Mouse (Mus musculus) adrenal gland, adult 2 months (tissue): ENCODE results near the gene Pdcd2l. TPM values are rescaled to one million over a fixed set of nuclear protein-coding genes. Genes with fewer than 3 reads are reported as not detected.
A peak's percentile ranks its signal among the peaks of the same experiment; 100 is the strongest.

Experiments used
- DNase-seq: peaks from one replicate; pipeline ENCODE4 v3.0.0; 2021
- long read RNA-seq: library from polyadenylated mRNA; stranded (forward); transcript quantifications from one replicate; pipeline ENCODE4 v2.0.0, GENCODE M21; 2021
- polyA plus RNA-seq: library from polyadenylated mRNA; depleted of rRNA; stranded (reverse); fragments of >200 nt; gene quantifications from 2 replicates; pipeline ENCODE4 v1.2.3, GENCODE M21; 2012; rRNA removed
- total RNA-seq, 2 experiments: library from RNA; stranded (reverse); gene quantifications; 2 replicates each; pipeline ENCODE4 v1.2.3; 2021

Pdcd2l gene
- total RNA-seq (10 to 100 TPM; 15.4 to 24.4 TPM), polyA plus RNA-seq (27.9 and 31.1 TPM in 2 replicates)
- long read RNA-seq, transcript Pdcd2l-201 (7 exons, 1,295 nt), result major isoform, 17 of 35 reads
- long read RNA-seq, partial matches to known transcripts, result 9 of 35 reads
- long read RNA-seq, other reads (novel, unspliced or antisense), result 7 of 35 reads

DNA sequence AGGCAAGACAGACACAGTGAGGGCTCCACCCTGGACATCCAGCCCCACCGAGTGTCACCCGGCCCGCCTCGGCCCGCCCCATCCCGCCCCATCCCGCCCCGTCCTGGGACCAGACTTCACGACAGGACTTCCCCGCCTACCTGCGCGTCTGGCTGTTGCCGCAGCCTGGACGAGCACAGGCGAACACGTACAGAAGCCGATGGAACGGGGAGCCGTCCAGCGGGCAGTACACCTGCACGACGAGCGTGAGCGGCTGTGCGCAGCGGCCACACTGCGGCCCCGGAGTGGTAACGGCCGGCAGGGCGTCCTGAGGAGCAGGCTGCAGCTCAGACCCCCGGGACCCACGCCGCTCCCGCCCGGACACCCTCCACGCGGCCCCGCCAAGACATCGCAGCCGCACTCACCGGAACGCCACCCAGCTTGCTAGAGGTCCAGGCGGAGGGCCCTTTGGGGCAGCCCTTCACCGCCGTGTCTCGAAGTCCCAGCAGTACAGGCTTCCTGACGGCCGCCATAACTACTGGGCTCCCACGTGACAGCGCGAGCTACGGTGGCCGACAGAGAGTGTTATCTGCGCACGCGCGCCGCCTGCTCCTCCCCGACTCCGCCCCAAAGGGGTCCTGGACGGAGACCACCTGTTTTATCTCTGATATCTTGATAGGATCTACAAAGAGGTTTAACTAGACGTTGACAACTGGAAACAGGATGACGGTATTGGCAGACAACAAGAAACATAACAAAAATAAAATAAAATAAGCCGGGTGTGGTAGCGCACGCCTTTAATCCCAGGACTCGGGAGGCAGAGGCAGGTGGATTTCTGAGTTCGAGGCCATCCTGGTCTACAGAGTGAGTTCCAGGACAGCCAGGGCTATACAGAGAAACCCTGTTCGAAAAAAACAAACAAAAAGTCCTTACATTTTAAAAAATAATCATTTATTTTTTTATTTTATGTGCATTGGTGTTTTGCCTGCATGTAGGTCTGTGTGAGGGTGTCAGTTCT is at the start of gene Pdcd2l:
TSS of gene Pdcd2l (minus strand) at position 530 of the 997 bp plus-strand sequence.
- peak; percentile 95 for DNase-seq

DNA sequence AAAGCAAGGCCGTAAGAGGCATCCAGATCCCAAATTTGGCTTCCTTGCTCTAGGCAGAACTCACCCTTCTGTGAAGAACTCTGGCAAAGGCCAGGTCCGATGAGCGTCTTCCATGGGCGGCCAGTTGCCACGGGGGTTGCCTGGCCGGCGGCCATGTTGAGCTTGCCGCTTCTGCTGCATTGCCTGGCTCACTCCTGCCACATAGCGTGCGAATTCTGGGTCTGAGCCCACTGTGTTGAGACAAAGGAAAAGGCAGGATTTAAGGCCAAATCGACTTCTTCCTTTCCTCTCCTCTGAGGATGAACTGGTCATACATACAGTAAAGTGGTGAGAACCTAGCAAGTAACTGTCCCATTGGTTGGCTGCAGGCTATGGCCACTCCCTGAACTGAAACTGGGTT is 45.7 kb upstream of the Pdcd2l start:
- DNase-seq, result no peak

DNA sequence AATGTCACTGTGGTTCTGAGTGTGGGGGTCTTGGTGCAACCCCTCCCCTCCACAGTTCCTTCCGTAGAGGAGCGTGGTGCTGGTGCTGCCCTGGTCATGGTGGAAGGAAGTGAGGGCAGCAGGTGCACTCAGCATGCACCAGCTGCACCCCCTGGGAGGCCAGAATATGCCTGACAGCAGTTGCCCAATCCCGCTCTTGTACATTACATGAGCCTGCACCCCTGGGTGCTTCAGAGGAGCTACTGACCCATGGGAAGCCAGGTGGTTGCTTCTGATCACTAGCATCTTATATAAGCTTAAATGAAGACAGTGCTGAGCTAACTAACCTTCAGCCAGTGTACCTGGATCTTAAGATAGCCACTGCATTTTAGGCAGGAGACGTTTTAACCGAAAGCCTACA is 41.6 kb upstream of the Pdcd2l start:
- DNase-seq, result no peak

DNA sequence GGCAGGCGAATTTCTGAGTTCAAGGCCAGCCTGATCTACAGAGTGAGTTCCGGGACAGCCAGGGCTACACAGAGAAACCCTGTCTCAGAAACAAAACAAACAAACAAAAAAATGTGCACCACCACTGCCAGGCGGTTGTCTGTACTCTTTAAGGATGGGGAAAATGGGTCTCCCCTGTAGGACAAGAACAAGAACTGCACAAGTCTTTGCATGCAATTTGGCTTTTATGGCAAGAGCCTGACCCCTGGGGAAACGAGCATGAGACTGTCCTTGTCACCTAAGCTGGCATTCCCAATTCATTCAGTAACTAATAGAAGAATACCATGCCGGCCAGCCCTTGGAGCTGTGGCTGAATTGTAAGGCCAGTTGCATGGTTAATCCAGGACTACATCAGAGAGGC is 39.1 kb upstream of the Pdcd2l start:
- DNase-seq, result no peak

DNA sequence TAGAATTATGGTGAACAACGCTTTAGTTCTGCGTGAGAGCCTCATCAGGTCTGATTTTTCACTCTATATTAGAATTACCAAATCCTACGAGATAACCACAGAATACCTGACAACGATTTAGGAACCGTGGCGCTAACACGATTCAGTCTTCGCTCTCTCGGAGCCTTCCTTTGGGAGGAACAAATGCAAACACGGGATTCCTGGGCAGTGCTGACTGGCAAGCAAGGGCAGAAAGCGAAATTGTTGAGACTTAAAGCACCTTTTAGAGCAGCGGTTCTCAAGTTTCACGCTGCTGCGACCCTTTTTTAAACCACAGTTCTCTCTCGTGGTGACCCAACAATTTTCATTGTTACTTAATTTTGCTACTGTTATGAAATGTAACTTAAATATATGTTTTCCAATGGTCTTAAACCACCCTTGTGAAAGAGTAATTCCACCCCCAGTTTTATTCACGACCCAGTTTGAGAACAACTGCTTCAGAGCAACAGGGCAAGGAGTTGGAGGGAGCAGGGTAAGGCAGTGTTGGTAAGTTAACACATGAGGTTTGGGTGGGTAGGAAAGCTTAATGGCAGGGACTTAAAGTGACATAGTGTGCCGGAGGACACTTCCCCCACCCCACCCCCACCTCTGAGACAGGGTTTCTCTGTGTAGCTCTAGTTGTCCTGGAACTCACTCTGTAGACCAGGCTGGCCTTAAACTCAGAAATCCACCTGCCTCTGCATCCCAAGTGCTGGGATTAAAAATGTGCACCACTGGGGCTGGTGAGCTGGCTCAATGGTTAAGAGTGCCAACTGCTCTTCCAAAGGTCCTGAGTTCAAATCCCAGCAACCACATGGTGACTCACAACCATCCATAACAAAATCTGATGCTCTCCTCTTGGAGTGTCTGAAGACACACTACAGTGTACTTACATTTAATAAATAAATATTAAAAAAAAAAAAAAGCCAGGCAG is 38.4 kb upstream of the Pdcd2l start:
- DNase-seq, result no peak

DNA sequence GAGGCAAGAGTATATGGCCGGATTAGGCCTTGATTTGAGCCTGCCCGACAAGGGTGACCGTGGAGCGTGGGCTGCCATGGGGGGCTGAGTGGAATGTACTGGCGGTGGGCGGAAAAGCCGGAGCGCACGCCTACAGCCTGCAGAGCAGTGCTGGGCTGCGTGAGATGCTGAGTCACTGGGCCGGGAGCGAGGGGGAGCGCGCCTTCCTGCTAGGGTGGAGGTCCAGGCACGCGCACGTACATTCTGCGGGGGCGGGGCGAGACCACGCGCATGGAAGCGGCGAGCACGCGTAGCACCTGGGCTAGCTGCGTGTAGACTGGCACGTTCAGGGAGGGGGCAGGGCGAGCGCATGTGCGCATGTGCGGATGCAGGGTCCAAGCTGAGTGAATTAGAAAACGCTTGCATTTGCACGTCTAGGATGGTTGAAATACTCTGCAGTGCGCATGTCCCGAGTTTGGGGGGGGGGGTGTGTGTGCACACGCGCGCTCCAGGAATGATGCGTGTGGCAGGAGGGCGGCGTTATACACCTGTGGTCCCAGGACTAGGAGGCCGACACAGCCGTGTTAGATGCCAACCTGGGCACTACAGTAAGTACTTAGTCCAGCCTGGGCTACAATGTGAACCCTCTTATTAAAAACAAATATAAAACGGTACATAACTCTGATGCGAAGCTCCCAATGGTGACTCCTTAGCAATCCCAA is 37.6 kb upstream of the Pdcd2l start:
- peak; percentile 100 for DNase-seq

DNA sequence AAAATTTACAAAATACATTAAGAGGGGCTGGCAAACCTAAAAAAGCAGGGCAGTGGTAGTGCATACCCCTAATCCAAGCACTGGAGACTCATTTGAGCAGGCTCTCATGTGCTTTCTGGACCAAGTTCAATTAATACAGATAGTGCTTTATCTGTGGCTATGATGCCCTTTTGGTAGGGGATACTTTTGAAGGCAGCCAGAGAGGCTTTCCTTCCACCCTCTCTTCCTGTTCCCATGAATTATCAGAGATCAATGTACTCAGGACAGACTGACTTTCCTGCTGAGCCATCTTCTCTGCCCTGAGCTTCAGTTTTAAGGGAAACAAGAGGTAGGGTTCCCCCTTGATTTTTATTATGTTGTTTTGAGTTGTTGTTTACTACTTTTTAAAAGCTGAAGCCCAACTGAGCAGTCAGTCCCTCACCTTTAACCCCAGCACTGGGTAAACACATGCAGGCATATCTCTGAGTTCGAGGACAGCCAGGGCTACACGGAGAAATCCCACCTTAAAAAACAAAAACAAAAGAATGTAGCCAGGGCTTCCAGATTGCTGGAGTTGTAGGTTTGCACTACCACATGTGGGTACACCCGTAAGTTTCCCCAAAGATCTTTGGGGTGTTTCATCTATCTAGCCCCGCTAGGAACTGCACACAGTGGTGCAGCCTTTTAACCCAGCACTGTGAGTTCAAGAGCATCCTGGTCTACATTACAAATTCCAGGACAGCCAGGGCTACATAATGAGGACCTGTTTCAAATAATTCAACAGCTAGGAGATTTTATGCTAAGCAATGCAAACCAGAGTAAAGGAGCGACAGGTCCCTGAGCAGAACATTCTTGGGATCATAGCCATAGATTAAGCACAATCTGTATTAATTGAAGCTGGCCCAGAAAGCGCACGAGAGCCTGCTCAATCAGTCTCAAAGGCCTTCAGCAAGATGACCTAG is 36.6 kb upstream of the Pdcd2l start:
- no peak for DNase-seq

DNA sequence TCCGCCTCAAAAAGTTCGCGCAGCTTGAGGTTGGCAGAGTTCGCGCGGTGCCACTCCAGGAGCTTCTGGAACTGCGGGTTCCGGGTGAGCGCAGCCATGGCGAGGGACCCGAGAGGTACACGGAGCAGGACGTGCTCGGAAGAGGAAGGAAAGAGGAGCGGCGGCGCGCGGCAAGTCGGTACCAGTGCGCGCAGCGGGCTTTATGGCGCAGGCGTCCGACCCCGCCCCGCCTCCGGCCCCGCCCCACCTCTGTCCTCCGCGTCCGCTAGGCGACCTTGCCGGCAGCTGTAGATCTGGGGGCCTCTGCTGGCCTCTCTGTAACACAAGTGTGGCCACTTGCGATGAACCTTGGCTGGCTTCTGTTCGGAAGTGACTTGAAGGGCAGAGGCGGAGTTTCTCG is 33.7 kb upstream of the Pdcd2l start, which contains the start of gene Gpi1:
TSS of gene Gpi1 (minus strand) at position 221 of the 400 bp plus-strand sequence.
- peak; percentile 89 for DNase-seq

DNA sequence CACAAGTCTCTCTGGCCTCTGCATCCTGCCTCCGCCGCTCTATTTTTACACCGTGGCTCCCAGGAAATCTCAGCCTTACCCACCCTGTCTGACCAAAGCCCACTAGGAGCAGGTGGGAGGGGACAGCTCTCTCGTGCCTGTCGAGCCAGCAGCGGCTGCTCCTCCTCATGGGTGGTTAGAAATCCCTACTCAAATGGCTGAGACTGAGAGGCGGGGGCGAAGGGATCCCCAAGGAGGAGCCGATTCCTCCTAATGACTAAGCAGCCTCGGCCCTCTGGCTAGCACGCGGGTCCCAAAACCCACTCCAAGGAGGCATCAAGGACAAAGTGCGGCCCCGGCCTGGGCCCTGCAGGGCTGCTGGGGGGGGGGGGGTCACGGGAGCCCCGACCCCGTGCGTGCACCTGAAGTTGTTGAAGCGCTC is 33.2 kb upstream of the Pdcd2l start:
- DNase-seq, result peak; percentile 68

DNA sequence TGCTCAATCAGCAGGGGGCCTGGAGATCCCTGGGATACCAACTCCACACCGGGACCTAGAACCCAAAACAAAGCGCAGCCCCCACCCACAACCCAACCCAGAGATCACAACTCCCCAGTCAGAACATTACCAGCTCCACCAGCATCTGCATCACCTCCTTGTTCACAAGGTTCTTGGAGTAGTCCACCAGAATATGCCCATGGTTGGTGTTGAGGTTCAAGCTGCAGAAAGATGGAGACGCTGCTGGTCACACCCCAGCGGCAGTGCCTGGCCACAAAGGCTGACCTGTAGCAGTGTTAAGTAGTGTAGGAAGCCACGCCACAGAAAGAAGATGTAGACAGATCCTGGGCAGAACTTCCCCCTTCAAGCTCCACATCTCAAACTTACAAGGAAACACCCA is 32.7 kb upstream of the Pdcd2l start:
- DNase-seq, result no peak

DNA sequence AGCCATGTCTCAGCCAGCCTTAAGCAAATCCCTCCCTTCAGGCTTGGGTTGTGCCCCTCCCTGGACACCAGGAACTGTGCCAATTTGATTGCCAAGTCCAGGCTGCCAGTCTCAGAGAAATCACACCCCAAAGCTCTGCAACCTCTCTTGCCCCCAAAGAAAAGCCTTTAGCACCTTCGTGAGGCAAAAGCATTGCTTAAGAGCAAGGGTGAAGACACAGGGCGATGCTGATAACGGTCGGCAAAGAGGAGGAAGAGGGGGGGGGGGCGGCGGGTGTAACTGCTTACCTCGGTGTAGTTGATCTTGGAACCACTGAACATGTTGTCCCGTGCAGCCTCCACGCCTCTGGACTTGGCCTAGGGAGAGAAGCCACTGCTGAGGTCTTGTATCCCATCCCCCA is 32.2 kb upstream of the Pdcd2l start:
- no peak for DNase-seq

DNA sequence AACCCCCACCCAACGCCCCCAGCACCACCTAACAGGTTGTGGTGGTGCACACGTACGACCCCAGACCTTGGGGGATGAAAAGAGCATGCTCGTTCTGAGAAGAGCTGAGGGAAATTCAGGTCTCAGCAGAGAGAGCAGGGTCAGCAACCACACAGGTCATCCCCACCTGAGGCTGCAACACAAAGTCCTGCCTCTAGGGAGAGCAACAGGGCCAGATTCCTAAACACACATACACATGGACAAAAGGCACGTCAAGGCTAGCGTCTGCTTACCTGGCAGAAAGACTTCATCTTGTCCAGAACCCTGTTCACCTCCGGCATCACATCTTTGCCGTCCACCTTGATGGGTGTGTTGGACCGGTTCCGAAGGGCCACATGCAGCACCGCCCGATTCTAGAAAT is 30.4 kb upstream of the Pdcd2l start:
- no peak for DNase-seq

DNA sequence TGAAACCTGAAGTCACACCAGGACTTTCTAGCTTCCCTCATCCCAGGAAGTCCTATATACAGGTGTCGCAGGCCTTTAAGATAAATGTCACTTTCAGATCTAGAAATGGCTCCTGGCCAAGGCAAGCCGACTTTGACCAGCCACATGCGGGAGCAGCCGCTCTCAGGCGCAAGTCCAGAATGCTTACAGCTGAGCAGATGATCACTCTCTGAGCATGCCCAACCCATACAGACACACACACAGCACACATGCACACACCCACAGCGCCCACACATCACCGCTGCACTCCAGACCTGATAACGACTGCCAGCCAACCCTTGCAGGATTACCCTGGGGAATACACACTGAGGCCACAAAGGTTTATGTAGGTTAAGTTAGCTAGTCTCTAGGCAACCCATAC is 29.6 kb upstream of the Pdcd2l start:
- no peak for DNase-seq

DNA sequence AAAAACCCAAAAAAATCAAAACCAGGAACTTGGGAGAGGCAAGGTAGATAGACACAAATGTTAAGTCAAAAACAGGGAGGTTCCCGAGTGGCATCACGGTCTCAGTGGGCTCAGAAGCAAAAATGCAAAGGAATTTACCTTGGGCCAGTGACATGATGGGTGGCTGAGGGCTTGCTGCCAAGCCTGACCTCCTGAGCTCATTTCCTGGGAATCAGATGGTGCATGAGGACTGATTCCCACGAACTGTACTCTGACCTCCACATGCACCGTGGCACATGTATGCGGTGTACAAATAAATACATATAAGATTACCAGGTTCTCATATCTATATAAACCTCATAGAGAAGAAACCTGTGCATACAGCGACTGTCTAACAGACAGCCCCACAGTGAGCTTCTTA is 27.8 kb upstream of the Pdcd2l start:
- DNase-seq, result peak; percentile 55

DNA sequence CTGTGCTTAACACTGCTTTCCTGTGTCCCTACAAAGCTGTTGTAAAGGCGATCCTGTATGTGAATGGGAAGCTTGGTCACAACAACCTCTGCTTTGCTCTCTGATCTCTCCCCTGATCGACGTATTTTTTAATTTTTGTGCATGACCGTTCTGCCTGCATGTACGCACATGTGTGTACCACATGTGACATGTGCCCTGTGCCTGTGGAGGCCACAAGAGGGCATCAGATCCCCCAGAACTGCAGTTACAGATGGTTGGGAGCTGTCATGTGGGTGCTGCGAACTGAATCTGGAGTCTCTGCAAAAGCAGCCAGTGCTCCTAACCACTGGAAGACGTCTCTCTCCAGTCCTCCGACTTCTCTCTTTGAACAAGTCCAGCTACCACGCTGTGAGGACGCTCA is 25.9 kb upstream of the Pdcd2l start:
- DNase-seq, result no peak

DNA sequence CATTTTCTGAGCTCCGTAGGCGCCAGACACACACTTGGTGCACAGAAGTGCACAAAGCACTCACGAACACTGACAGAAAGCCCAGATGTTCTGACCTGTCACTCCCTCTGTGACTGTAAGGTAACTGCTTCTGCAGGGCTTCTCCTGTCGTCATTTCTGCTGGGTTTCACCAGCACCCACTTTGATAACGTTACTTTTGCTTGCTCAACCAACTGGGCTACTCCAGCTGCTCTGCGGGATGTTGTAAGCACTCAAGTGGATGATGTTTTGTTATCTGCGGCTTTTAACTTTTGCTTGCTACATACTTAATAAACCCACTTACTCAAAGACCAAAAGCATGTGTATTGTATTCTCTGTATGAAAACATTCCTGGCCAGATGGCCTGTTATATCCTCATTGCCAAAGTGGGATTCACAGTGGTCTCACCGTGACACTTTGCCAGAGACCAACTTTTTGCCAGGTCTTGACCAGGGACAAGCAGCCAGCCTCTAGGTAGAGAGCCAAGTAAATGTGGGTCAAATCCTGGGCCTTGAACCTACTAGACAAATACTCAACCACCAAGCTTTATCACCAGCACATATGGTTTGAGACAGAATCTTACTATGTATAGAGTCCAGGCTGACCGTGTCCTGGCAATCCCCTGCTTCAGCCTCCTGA is 25.3 kb upstream of the Pdcd2l start:
- no peak for DNase-seq

DNA sequence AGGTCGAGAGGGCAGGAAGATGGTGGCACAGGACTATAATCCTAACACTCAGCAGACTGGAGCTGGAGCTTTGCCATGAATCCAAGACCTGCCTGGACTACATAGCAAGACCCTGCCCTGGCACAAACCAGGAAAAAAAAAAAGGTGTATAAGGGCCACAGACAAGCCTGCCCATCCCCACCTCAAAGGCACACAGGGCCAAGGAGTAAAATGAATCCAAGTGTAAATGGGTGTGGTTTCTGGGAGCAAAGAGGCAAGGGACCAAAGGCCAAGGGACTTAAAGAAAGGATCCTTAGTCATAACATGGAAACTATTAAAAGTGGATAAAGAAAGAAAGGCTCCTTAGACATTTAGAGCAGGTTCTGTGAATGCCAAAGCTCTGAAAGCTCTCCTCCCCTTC is 22.0 kb upstream of the Pdcd2l start:
- no peak for DNase-seq

DNA sequence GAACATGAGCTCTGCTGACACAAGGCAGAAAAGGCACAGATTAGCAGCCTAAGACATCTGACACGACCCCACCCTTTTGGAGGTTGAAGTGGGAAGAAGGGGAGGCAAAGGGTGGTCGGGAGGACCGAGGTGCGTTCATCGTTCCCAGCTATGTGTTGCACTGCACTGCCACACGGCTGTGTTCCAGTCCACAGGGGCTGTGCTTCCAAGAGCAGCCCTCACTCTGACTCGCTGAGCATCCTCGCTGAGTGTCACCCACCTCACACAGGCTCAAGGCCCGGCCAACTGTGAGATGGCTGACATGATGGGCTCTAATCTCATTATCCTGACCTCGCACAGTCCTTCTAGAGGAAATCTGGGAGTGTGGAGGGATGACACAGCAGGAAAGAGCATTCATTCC is 20.0 kb upstream of the Pdcd2l start:
- DNase-seq, result no peak

DNA sequence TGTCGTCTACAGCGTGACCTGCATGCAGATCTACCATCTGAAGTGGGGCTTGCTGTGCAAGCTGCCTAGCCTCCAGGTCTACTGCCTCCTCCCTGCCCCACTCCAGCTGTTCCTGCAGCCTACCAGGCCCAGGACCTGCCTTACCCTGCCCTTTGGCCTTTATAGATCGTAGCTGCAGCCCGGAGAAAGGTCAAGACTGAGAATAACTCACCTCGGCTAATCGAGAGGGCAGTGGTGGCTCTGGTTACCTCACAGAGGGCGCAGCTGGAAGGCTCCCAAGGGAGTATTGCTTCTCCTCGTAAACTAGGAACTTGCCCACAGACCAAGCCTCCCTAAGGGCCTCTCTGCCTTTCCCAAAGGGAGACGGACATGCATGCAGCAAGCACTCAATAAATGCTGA is 19.0 kb upstream of the Pdcd2l start:
- no peak for DNase-seq

DNA sequence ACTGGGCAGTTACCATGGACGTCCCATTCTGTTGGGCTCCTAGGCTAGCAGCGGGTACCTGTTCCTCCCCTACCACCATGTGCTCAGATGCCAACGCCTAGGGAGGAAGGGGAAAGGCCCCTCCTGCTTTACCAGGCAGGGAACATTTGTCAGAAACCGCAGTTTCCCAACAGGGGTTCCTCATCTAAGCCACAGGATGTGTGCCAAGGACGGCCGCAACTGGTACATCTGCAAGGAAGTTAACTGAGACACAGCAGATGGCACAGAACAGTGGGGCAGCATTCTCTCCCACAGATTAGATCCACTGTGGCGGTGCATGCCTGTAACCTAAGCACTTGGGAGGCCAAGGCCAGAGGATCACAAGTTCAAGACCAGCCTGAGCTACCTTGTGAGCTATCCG is 18.2 kb upstream of the Pdcd2l start:
- DNase-seq, result no peak
